Comparison of ENCODE assay signal across 24 mouse cellular contexts in the genomic region with DNA sequence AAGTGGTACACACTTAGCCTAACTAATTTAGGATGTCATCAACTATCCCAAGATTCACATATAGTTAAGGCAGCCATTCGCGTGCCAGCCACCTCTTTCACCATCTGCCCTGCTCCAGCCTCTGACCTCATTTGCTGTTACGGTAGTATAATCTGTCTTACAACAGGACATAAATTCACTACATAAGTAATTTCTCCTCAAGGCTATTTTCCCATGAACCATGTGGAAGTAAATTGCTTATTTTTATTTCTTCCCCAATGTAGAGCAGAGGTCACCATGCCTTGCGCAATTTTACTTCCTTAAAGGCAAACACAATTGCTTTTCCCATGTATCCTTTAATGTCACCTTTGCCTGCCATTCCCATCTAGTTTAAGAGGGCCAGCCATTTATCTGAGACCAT.
DNase-seq lines count a peak whose midpoint lies in the region; ATAC-seq and TF ChIP-seq lines count a peak whose summit lies in the region.
"Had no signal": no experiment of that assay in that cellular context is flagged by ENCODE, and none has a peak within 500 bp of the region (broad histone marks: within the 10 kb centered on the region; RNA-seq: fewer than 3 reads in every experiment).

No protein-coding gene starts in this region.

- no peaks in the 10 kb centered on the region for H3K9me3 ChIP-seq in intestine, postnatal 0 days (ENCODE audit: control insufficient read depth)
- H3K9me3 ChIP-seq: embryonic facial prominence, embryonic 12.5 days; embryonic facial prominence, embryonic 15.5 days; forebrain, embryonic 12.5 days; forebrain, embryonic 15.5 days; heart, embryonic 10.5 days; hindbrain, embryonic 10.5 days; hindbrain, embryonic 13.5 days had no signal

- H3K4me1 ChIP-seq in intestine, postnatal 0 days (replicated peaks; ENCODE audit: control insufficient read depth, insufficient read depth, low read length), result no peaks in the 10 kb centered on the region
- H3K4me1 ChIP-seq: embryonic facial prominence, embryonic 12.5 days; embryonic facial prominence, embryonic 15.5 days; heart, embryonic 10.5 days had no signal

- H3K4me3 ChIP-seq in intestine, postnatal 0 days (ENCODE audit: low read depth, low read length), result no peak overlapping the region
- H3K4me3 ChIP-seq: embryonic facial prominence, embryonic 12.5 days; embryonic facial prominence, embryonic 15.5 days; forebrain, embryonic 12.5 days; forebrain, embryonic 15.5 days; heart, adult 2 months; heart, embryonic 10.5 days; hindbrain, embryonic 10.5 days; hindbrain, embryonic 13.5 days had no signal

- TF ChIP-seq CTCF in intestine, postnatal 0 days (IDR thresholded peaks at IDR 0.05; ENCODE audit: low read depth), result no peak

- no peak overlapping the region for H3K9ac ChIP-seq in intestine, postnatal 0 days (ENCODE audit: low read depth, low read length)
- H3K9ac ChIP-seq: embryonic facial prominence, embryonic 12.5 days; embryonic facial prominence, embryonic 15.5 days; forebrain, embryonic 12.5 days; forebrain, embryonic 15.5 days; hindbrain, embryonic 13.5 days had no signal

- no peaks in the 10 kb centered on the region for H3K27me3 ChIP-seq in intestine, postnatal 0 days (replicated peaks; ENCODE audit: control insufficient read depth, insufficient read depth, low read length)
- H3K27me3 ChIP-seq: embryonic facial prominence, embryonic 12.5 days; embryonic facial prominence, embryonic 15.5 days; forebrain, embryonic 15.5 days; hindbrain, embryonic 13.5 days had no signal

- H3K4me2 ChIP-seq in intestine, postnatal 0 days (replicated peaks; ENCODE audit: low read depth), result no peak overlapping the region
- H3K4me2 ChIP-seq: embryonic facial prominence, embryonic 12.5 days; embryonic facial prominence, embryonic 15.5 days; forebrain, embryonic 12.5 days; forebrain, embryonic 15.5 days; hindbrain, embryonic 13.5 days had no signal

- H3K36me3 ChIP-seq in intestine, postnatal 0 days (ENCODE audit: control insufficient read depth, insufficient read depth), result no peaks in the 10 kb centered on the region
- H3K36me3 ChIP-seq: embryonic facial prominence, embryonic 12.5 days; embryonic facial prominence, embryonic 15.5 days; forebrain, embryonic 12.5 days; forebrain, embryonic 15.5 days; heart, embryonic 10.5 days; hindbrain, embryonic 10.5 days; hindbrain, embryonic 13.5 days had no signal

- DNase-seq in adipocyte (ENCODE audit: low spot score), result peak; percentile 22
- peak; percentile 59 for DNase-seq in gonadal fat pad, adult 2 months (ENCODE audit: low read depth)
- DNase-seq in right cerebral cortex, adult 2 months (ENCODE audit: low spot score in 2 of 2), result no peak
- DNase-seq in gastrocnemius, adult 8-10 months (ENCODE audit: low spot score in 2 of 2), result no peak
- no peak for DNase-seq in urinary bladder, adult 2 months (ENCODE audit: low spot score)
- DNase-seq: adrenal gland, postnatal 10 days; adrenal gland, postnatal 36 days; cerebellum, adult 18-20 months; cerebellum, adult 9-10 months; cerebellum, postnatal 25 days; gastrocnemius, postnatal 25 days; heart, adult 2 months; heart, postnatal 36 days; kidney, adult 11 months had no signal

- peak; percentile 51 for ATAC-seq in intestine, postnatal 0 days
- ATAC-seq: activated CD4-positive, CD25-positive, alpha-beta regulatory T cell, adult 4 months; forebrain, embryonic 15.5 days; hindbrain, embryonic 16.5 days had no signal

- 65% methylated on average over 4 of the region's 4 CpGs for WGBS in intestine, postnatal 0 days

- H3K27ac ChIP-seq in intestine, postnatal 0 days (ENCODE audit: low read depth, low read length), result no peak overlapping the region
- H3K27ac ChIP-seq: embryonic facial prominence, embryonic 12.5 days; embryonic facial prominence, embryonic 15.5 days; forebrain, embryonic 12.5 days; forebrain, embryonic 15.5 days; heart, adult 2 months; heart, embryonic 10.5 days; hindbrain, embryonic 10.5 days; hindbrain, embryonic 13.5 days had no signal

Comparison
In these comparisons a context has a peak if more than half of its experiments do, and no peak if none do; other contexts are left out.
1. DNase-seq: peak in adipocyte (single experiment) and gonadal fat pad, adult 2 months (single experiment); none in right cerebral cortex, adult 2 months (0 of 2), gastrocnemius, adult 8-10 months (0 of 2) and urinary bladder, adult 2 months (single experiment).